Mouse (Mus musculus): Measurements from ENCODE around the gene Gtf3c2. TPM values are rescaled to one million over a fixed set of nuclear protein-coding genes. Genes with fewer than 3 reads are reported as not detected.

The Gtf3c2 gene
- polyA plus RNA-seq (2012; rRNA removed), result 24.0 and 29.8 TPM in 2 replicates

DNA sequence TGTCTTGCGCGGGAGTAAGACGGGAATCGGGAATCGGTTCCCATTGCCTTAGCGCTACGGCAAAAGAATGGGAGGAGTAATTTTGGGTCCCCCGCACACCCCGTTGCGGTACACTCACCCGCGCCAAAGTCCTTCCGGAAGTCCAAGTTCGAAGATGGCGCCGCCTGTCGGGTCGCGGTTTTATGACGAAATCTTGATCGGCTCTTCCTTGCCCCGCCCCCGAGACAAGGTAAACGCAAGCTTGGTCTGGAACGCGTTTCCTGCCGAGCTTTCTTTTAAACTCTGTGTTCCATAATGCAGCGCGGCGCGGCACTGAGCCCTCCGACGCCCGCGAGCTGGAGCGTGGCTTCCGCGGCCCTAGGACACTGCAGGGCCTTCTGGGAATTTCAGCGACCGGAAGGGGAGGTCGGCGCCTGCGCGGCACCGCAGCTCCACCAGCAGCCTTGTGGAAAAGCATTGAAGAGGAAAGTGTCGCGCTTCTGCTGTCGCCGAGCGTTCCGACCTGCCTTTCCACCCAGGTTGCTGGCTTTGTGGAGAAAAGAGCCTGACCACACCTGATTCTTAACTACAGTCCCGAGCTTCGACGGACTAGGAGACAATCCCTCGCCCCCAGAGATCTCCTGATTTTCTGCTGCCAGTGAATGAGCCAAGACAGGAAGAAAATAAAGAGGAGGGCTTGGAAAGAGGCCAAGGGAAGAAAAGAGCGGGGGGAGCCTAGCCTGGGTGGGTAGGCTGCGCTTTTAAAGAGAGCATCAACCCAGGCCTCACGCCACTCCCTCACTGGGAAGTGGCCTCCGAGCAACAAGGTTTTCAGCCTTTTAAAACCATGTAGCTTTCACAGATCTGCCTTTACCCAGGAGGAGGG is at the start of gene Gtf3c2, which contains the start of gene Gm29609:
Gene Gtf3c2 (minus strand): TSS at position 379 of the 865 bp plus-strand sequence.
Gene Gm29609 (minus strand): TSS at position 146 of the 865 bp plus-strand sequence.

DNA sequence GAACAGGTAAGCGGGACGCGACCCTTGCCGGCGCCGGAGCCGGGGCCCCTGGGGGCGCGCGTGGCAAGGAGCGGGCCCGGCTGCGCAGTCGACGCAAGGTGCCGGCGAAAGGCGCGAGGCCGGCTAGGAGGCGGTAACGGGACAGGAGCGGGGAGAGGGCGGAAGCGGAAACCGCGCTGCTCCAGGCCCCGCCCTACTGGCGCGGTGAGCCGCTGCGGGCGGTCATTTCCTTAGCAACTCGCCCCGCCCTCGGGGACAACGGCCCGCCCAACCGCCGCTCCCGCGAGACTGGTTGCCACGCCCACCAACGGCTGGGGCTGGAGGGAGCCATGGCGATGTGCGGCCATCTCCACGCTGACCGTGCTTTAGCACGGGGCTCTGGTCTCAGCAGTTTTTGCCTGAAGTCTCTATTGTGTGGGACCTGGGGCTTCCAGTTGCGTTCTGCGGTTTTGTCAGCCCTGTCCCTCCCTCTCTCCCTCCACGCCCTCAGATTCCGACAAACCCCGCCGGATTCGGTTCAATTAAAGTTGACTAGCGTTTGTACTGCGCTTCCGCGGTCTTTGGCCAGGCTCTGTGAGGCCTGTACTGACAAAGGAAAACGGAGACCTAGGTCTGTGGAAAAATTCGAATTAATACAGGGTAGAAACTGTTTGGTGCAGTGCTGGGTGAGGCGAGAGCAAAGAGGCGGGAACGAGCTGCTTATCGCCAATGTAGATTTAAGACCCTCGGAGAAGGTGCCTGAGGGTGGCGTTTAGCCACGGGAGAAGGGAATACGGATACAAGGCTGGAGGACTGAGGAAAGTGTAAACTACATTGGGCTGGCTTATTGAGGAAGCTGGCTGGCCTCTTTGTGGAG is 40.7 kb upstream of the Gtf3c2 start, which contains the start of gene Ppm1g:
Gene Ppm1g (minus strand): TSS at position 240 of the 856 bp plus-strand sequence.

DNA sequence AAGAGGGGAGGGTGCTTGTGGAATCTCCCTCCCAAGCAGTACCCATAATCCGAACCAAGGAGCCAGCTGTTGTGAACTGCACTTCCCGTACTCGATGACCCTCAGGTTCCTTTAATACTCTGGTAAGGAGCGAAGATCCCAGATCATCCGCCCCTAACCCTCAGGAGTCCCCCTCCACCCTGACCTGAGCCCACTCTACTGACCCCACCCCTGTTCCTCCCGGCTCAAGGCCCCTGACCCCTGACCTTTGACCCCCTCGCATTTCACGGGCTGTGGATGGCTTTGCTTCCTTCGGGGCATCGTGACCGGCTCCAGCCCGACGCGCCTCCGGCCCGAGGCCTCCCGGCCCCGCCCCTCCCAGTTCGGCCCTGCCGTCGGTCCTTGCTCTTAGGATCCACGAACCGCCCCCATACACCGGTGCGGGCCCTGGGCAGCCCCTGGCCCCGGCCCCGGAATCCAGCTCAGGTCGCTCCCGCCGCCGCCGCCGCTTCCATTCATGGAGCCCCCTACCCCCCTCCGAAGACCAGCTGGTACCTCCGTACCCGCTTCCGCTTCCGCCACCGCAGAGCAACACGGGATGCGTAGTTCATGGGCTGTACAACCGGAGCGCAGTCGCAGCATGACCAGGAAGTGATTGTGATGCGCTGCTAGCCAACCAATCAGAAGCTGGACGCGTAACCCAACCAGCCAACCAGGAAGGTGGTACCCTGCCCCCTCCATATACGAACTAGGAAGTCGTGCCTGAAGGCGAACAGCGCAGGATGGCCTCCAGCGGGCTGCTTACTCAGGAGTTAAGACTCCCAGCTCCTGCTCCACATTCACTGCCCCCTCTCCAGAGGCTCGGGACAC is 22.0 kb upstream of the Gtf3c2 start, which contains the start of gene Zfp513:
Gene Zfp513 (minus strand): TSS at position 562 of the 849 bp plus-strand sequence.

DNA sequence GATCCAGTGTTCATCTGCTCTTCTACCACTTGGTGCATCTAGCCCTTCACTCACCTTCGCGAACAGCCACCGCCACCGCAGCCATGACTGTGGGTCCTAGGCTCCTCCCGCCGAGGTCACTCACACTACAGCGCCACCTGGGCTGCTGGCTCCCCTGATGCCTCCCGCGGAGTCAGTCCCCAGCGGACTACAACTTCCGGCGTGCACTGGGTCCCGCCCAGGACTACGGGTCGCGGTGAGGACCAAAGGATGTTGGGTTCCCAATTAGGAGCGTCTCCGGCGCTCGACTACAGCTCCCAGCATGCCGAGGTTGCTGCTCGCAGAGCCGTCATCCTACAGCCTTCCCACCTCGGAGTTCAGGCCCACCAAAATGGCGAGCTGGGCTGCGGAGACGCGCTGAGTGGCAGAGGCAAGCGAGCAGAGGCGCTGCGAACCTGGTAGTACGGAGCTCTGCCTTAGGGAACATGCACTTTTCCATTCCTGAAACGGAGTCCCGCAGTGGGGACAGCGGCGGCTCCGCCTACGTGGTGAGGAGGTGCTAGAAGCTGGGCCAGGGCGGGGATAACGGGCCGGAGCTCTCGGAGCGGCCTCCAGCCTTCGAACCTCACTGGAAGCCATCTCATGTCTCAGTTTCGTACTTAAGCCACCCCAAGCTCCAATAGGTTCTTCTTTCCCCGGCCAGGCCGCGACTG is 13.1 kb upstream of the Gtf3c2 start, which contains the start of the genes Snx17 and Eif2b4:
Gene Snx17 (plus strand): TSS at position 289 of the 692 bp plus-strand sequence.
Gene Eif2b4 (minus strand): TSS at position 492 of the 692 bp plus-strand sequence.

DNA sequence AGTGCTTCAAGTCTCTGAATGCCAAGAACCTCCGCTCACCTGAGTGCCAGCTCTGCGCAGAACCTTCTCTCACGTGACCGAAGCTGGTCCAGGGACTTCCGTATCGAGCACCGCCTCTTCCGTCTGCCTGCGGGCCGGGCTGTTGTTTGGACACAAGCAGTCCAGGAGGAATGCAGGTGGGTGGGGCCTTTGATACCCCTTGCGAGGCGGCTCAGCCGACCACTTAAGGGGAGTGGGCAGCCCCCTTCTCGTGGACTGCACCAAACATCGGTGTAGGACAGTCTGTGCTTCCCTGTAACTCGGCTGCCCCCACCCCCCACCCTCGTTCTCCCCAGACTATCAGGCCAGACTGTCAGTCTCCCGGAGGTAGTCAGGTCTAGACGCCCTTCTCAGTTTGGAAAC is 25.8 kb downstream of the Gtf3c2 start, which contains the start of gene Mpv17:
Gene Mpv17 (minus strand): TSS at position 100 of the 402 bp plus-strand sequence.

DNA sequence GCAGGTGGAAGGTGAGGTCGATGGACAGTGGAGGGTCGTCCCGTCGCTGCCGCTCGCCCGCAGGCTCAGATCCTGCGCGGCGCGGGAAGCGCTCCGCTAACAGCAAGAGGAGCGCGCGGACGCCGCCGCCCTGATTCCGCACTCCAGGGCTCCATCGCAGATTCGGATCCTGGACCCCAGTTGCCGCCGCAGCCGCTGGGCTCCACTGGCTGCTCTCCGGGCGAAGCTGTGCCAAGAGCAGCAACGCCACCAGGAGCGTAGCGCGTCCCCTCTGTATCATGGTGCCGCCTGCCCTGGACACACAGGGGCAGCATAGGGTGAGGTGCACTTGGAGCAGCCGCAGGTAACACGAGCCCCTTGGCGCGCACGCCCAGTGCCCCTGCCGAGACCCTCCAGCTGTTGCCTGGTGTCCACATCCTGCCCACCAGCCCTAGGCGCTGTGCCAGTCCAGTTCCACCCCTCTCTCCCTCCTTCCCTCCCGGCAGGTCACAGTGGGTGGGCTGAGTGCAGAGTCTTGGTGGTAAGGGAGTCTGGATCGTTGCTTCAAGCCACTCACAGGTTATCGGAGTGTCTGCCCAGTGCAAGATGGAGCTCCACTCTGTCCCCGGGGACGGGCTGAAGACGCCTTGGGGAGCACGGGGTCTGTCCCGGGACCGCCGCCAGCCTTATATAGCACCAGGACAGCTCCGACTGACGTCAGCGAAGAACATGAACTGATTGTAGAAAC is 41.5 kb downstream of the Gtf3c2 start, which contains the start of gene Ucn:
Gene Ucn (minus strand): TSS at position 589 of the 727 bp plus-strand sequence.

DNA sequence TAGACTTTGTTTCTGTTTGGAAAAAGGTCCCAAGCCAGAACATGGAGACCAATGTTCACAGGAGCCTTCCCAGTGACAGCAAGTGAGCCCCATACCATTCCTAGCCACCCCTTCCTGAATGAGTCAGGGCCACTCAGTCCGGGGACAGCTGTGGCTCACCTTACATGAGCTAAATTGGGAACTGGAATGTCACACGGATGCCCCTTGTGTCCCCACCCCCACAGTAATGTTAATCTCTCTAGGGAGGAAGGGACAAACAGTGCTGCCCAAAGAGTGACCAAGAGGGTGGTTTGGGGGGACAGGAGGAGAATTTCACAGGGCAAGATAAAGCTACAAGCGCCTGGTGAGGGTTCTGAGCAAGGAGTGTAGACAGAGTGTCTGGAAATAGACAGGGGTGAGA is 63.6 kb downstream of the Gtf3c2 start, which contains the start of gene Trim54:
Gene Trim54 (plus strand): TSS at position 359 of the 400 bp plus-strand sequence.

DNA sequence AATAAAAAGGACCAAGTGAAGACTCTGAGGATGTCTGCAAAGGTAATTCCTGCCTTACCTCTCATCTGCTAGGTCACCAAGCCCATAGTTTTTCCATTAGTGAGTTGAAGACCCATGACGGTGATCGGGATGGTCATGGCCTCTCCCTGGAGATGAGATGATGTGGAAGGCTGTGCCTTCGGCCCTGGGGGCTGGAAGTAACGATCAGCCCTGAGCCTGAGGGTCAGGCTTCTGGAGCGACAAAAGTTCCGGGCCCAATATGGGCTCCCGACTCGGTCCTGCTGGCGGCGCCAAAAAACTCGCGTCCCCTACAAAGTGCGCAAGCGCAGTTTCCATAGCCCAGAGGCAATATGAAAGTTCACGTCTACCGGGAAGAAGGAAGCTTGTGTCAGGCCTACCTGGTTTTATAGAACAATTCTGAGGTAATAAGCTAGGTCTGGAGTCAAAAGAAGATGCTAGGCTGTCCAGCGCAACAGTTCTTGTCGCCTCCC is 71.9 kb downstream of the Gtf3c2 start, which contains the start of gene Slc30a3:
Gene Slc30a3 (minus strand): TSS at position 238 of the 491 bp plus-strand sequence.

Other genes with a start within 250 kb of the Gtf3c2 start
- gene Cgref1, start 234.6 kb downstream of the Gtf3c2 start, polyA plus RNA-seq (2012; rRNA removed), result 5.0 and 6.0 TPM in 2 replicates
- 121 and 133 TPM in 2 replicates for gene Preb, start 219.8 kb downstream of the Gtf3c2 start, polyA plus RNA-seq (2012; rRNA removed)
- 0.03 and 0.05 TPM in 2 replicates for gene Tcf23, start 211.5 kb downstream of the Gtf3c2 start, polyA plus RNA-seq (2012; rRNA removed)
- 64.9 and 72.9 TPM in 2 replicates for gene Atraid, start 131.8 kb downstream of the Gtf3c2 start, polyA plus RNA-seq (2012; rRNA removed)
- gene Slc5a6, start 131.2 kb downstream of the Gtf3c2 start, polyA plus RNA-seq (2012; rRNA removed), result 4.8 and 4.9 TPM in 2 replicates
- gene Cad, start 125.4 kb downstream of the Gtf3c2 start, polyA plus RNA-seq (2012; rRNA removed), result 6.5 and 9.2 TPM in 2 replicates
- gene Dnajc5g, start 73.9 kb downstream of the Gtf3c2 start, polyA plus RNA-seq (2012; rRNA removed), result not detected in 2 replicates
- gene Slc30a3, start 71.9 kb downstream of the Gtf3c2 start, polyA plus RNA-seq (2012; rRNA removed), result 0.21 and 0.24 TPM in 2 replicates
- gene Trim54, start 63.4 kb downstream of the Gtf3c2 start, polyA plus RNA-seq (2012; rRNA removed), result 0.02 TPM in 1 of 2 replicates, not detected in the other
- gene Ucn, start 41.3 kb downstream of the Gtf3c2 start, polyA plus RNA-seq (2012; rRNA removed), result not detected in 2 replicates
- gene Mpv17, start 25.9 kb downstream of the Gtf3c2 start, polyA plus RNA-seq (2012; rRNA removed), result 35.6 and 35.8 TPM in 2 replicates
- 0.66 and 0.88 TPM in 2 replicates for gene Gm29609, start 233 bp downstream of the Gtf3c2 start, polyA plus RNA-seq (2012; rRNA removed)
- 21.4 and 21.6 TPM in 2 replicates for gene Snx17, start 13.1 kb upstream of the Gtf3c2 start, polyA plus RNA-seq (2012; rRNA removed)
- gene Eif2b4, start 13.3 kb upstream of the Gtf3c2 start, polyA plus RNA-seq (2012; rRNA removed), result 24.2 and 24.7 TPM in 2 replicates
- gene Zfp513, start 22.2 kb upstream of the Gtf3c2 start, polyA plus RNA-seq (2012; rRNA removed), result 10.7 and 12.1 TPM in 2 replicates
- gene Ppm1g, start 40.5 kb upstream of the Gtf3c2 start, polyA plus RNA-seq (2012; rRNA removed), result 58.9 and 59.9 TPM in 2 replicates
- 36.9 and 37.8 TPM in 2 replicates for gene Nrbp1, start 60.7 kb upstream of the Gtf3c2 start, polyA plus RNA-seq (2012; rRNA removed)
- not detected in 2 replicates for gene Gm9970, start 61.1 kb upstream of the Gtf3c2 start, polyA plus RNA-seq (2012; rRNA removed)
- gene Krtcap3, start 71.5 kb upstream of the Gtf3c2 start, polyA plus RNA-seq (2012; rRNA removed), result 11.9 and 12.5 TPM in 2 replicates
- 5.0 and 5.2 TPM in 2 replicates for gene Ift172, start 111.0 kb upstream of the Gtf3c2 start, polyA plus RNA-seq (2012; rRNA removed)
- 5.7 and 6.2 TPM in 2 replicates for gene Fndc4, start 115.9 kb upstream of the Gtf3c2 start, polyA plus RNA-seq (2012; rRNA removed)
- gene Gckr, start 117.3 kb upstream of the Gtf3c2 start, polyA plus RNA-seq (2012; rRNA removed), result 48.7 and 57.4 TPM in 2 replicates

Measured in liver, embryonic 18 days (tissue).